Mouse (Mus musculus) lung, postnatal 0 days (tissue): ENCODE results near the gene Sf3a3.

Source experiments
- CTCF ChIP-seq: IDR thresholded peaks from 2 replicates; pipeline ENCODE4 v1.5.1; 2016; ENCODE audit warnings: antibody characterized with exemption, mild to moderate bottlenecking
- EP300 ChIP-seq: IDR thresholded peaks from 2 replicates; pipeline ENCODE4 v1.6.1; 2016; ENCODE audit warnings: antibody characterized with exemption, mild to moderate bottlenecking, control low read depth

- TF ChIP-seq CTCF (no peak), EP300 (no peak)
These were observed 4.6 kb upstream of the Sf3a3 start for GRCm38 (mm10) chr4:124709961-124710446.
